Mouse (Mus musculus) urinary bladder, postnatal 10 days (tissue): ENCODE results near the gene Rhoa.
"Not testable (repeated sequence)": the region's sequence is repeated elsewhere in the genome, so short reads cannot be mapped to it uniquely, and the experiment has no call there.

Experiments
- DNase-seq: peaks from one replicate; pipeline ENCODE4 v3.0.0; 2022; ENCODE audit warnings: low spot score

The Rhoa gene

GRCm38 (mm10) chr9:108287526-108288238, 18.2 kb upstream of the Rhoa start:
- not testable (repeated sequence) for DNase-seq

DNA sequence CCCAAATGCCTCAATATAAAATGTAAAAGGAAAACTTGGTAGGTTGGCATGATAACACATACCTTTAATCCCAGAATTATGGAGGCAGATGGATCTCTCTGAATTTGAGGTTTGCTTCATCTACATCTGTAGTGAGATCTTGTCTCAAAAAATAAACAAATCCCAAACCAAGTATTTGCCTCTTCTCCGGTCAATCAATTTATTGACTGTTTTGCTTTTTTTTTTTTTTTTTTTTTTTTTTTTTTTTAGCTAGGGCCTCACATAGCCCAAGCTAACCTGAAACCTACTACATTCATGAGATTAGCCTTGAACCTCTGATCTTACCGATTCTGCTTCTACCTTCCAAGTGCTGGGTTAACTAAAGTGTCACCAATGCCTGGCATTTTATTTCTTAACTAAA, 16.6 kb upstream of the Rhoa start:
- DNase-seq, result no peak

DNA sequence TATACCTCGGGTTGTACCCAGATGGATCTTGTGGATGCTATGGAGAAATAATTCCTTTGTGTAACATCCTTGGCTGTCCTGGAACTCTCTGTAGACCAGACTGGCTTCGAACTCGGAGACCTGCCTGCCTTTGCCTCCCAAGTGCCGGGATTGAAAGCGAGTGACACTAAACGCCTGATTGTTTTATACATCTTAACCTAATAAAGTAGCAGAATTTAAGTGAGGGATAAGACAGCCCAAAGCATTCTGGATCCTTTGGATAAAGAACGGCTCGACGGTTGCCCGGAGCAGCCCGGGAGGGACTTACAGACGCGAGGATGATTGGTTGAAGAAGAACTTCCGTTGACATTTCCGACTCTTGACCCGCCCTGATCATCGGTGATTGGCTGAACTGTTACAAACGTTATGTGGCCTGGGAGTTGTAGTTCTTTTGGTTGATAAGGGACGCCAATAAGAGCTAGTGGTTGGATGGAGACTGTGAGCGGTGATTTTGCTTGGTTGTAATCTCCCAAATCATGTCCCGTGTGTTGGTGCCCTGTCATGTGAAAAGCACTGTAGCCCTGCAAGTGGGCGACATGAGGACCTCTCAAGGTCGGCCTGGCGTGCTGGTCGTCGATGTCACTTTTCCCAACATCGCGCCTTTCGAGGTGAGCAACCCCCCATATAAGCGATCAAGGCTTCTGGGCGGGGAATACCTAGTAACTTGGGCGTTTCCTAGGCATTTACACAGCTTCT, 15.7 kb upstream of the Rhoa start, which contains the start of gene Nicn1:
TSS of gene Nicn1 (plus strand) at position 414 of the 735 bp plus-strand sequence.
- peak; percentile 54 for DNase-seq

DNA sequence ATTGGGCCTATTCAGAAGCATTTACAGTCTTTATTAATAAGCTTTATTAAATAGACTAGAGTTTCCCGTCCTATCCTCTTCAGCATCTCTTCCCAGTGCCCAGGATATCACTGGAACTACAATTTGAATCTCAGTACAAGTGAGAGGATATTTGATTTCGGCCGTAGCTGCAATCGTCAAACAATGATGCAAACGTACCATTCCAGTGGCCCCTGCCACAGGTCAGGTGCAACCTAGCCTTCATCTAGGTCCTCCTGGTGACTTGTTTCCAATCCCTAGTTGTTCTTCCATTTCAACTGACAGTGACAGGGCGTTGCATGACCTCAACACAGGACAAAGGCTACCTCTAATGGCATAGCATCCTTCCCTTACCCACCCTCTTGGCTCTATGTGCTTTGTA, 15.2 kb upstream of the Rhoa start:
- DNase-seq, result no peak

- no peak for DNase-seq
These were observed 9.2 kb upstream of the Rhoa start, which contains the start of gene Amt for GRCm38 (mm10) chr9:108296453-108297355. TSS of gene Amt (plus strand) at chr9:108296853.

GRCm38 (mm10) chr9:108301853-108302252, 4.1 kb upstream of the Rhoa start:
- no peak for DNase-seq

DNA sequence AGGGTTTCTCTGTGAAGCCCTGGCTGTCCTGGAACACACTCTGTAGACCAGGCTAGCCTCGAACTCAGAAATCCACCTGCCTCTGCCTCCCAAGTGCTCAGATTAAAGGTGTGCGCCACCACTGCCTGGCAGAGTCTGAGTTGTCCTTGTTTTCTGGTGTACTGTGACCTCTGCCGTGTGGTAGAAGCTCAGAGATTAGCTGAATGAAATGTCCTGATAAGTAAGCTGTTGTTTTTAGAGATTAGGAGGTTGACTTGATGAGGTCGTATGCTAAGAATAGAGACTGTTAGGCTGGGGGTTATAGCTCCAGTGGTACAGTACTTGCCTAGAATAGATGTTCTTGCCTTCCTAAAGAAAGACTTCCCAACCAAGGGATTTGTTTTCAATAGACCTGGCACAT, 1.2 kb upstream of the Rhoa start:
- no peak for DNase-seq

DNA sequence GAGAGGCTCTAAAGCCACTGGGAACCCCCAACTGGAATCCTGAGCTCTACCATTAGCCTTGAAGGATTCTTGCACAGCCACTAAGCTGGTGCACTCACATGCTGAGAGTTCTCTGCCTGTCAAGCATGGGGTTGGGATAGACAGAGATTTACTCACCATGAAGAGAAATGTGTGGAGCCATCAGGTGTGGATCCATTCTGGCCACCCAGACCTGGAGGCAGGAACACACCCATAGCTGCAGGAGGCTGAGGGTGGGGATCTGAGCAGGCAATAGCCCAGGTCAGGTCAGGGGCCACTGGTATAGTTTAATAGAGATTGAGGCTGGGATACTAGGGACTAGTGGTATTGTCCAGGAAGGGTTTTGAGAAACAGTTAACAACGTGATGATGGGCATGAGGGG, 759 bp upstream of the Rhoa start:
- no peak for DNase-seq

DNA sequence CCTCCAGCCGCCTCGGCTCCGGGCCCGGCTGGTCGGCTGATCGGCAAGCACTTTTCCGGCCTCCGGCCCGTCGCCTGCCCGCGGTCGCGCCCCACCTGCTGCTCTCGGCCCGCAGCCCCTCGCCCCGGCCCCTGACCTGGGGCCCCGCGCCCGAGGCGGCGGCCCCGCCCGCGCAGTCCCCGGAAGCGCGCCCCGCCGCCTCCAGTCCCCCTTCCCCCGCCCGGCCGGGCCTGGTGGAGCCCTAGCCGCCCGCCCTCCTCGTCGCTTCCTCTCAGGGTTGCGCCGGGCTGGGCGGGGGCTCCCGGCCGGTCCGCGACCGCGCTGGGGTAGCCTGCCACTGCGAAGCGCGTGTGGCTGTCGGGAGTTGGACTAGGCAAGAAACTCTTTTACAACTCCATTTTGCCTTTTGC, 647 bp downstream of the Rhoa start:
- DNase-seq, result peak; percentile 31

DNA sequence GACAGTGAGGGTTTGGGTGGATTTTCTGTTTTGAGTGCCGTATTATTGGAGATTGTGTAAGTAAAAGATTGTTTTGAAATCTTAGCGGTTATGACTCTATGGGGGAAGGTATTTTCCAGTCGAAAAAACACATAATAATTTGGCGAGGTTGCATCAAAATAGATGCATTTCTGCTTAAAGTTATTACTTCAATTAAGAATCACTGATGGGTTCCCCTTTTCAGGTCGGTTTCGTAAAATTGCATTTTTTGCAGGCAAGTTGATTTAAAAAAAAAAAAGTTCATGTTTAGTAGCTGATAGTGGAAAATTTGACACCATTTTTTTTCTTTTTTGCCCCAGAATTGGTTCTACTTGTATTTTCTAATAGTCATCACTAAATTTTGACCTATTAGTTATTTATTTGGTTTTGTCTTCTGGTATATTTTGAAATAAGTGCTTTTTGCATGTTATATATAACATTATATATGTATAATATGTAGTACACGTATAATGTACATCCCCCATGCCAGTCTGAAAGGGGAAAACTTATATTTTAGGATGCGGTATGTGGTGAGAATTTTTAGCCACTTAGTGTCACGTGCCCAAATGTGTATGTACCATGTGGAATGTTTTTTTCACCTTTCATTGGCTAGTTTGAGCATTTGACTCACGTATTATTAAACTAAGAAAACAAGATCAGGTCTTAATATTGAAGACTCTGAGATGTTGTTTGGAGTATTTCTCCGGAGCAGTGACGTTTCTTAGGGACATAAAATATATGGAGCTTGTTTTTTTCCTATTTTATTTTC, 1.3 kb downstream of the Rhoa start:
- no peak for DNase-seq

GRCm38 (mm10) chr9:108308141-108308540, 2.2 kb downstream of the Rhoa start:
- no peak for DNase-seq

DNA sequence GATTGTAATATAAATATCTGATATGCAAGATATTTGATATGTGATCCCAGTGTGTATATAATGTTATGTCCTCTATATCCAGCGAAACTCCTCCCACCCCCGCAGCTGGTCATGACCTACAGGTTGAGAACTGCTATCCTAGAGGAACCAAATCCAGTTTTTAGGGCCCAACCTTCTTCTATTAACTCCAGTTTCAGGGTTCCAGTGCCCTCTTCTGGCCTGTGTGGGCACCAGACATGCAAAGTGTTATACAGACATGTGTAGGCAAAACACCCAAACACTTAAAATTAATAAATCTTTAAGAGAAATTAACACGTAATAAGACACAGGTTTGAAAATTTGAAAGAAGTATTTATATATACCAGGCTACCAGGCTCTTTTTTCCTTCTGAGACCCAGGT, 11.6 kb downstream of the Rhoa start:
- no peak for DNase-seq

DNA sequence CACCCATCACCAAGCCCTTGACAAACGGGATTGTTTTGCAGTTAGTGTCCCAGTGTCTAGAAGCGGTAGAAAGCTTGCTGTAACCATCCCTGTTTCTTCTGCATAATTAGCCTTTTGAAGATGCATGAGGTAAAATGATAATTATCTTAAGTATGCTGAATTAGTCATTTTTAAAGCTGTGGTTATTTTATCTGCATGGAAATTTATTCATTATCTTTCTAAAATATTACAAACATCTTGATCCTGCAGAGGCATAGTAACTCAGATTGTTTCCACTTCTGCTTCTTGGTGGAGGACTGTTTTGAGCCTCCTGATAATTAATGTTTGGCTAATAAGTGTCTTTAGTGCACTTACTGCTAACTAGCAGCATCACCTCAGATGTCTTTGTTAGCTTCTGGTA, 12.5 kb downstream of the Rhoa start:
- DNase-seq, result no peak

DNA sequence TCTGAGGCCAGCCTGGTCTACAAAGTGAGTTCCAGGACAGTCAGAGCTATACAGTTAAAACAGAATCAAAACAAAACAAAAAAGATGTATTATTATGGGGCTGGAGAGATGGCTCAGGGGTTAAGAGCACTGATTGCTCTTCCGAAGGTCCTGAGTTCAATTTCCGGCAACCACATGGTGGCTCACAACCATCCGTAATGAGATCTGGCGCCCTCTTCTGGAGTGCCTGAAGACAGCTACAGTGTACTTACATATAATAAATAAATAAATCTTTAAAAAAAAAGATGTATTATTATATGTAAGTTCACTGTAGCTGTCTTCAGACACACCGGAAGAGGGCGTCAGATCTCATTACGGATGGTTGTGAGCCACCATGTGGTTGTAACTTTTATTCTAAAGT, 16.1 kb downstream of the Rhoa start:
- DNase-seq, result not testable (repeated sequence)

GRCm38 (mm10) chr9:108324784-108325183, 18.9 kb downstream of the Rhoa start:
- DNase-seq, result no peak

- no peak for DNase-seq
These were observed 19.9 kb downstream of the Rhoa start for GRCm38 (mm10) chr9:108325811-108326210.

DNA sequence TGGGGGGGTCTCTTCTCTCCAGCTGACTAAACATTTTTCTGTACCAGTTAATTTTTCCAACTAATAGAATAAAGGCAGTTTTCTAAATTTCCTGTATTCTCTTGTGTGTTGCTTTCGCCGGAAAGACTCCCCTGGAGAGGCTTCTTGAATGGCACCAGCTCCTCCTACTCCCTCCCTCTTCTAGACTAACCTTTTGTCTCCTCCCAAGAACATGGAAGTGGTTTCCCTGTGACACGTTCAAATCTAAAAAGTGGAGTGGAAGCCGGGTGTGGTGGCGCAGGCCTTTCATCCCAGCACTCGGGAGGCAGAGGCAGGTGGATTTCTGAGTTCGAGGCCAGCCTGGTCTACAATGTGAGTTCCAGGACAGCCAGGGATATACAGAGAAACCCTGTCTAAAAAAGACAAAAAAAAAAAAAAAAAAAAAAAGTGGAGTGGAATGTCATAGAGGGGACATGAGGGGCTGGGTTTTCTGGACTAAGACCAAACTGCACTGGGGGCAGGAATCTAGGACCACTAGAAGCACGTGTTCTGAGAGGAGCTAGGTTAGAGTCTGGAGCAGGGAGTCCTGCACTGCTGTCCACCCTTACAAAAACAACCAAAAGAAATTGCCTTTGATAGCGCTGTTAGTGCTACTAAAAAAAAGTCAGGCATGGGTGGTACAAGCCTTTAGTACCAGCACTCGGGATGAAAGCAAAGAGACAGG, 32.1 kb downstream of the Rhoa start:
- DNase-seq, result no peak

GRCm38 (mm10) chr9:108338551-108338885, 32.6 kb downstream of the Rhoa start:
- no peak for DNase-seq

DNA sequence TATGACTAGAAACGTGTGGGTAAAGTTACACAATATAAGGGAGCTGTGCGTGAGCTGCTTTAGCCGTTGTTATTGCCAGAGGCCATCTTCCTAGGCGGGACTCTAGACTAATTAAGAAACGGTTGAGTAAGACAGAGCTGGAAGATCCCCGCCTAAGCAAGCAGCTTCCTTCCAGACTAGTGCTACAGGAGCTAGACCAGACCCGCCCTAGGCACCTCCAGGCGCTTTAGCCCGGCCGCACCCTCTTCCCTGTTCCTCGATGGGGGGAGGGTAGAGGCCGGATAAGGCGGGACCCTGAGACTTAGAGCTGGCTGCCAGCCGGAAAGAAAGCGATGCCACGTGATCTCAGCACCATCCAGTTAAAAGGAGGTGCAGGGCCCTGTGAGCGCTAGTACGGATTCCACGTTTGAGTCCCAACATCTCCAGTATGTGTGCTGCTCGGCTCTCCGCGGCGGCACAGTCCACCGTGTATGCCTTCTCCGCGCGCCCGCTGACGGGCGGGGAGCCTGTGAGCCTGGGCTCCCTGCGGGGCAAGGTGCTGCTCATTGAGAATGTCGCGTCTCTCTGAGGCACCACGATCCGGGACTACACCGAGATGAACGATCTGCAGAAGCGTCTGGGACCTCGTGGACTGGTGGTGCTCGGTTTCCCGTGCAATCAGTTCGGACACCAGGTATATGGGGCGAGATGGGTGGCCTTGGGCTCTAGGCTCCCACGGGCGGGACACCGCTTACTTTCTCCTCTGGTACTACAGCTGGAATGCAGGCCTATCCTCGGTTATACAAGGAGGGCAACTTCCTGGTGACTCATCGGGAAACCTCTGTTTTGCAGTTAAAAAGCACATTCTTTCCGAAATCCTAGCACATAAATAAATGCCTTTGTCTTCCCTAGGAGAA, 33.2 kb downstream of the Rhoa start, which contains the start of gene Gpx1:
TSS of gene Gpx1 (plus strand) at position 18 of the 896 bp plus-strand sequence.
- DNase-seq, result peak; percentile 67

DNA sequence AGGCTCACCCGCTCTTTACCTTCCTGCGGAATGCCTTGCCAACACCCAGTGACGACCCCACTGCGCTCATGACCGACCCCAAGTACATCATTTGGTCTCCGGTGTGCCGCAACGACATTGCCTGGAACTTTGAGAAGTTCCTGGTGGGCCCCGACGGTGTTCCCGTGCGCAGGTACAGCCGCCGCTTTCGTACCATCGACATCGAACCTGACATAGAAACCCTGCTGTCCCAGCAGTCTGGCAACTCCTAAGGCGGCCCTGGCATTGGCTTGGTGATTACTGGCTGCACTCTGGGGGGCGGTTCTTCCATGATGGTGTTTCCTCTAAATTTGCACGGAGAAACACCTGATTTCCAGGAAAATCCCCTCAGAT, 33.9 kb downstream of the Rhoa start:
- no peak for DNase-seq
